Mouse (Mus musculus) spleen, embryonic (tissue): Measurements from ENCODE around the gene Rhobtb1.

ENCODE experiments used
- CTCF ChIA-PET: fragments of 350-600 bp; sonication (Branson Sonifier 250); formaldehyde crosslinking; loops from one replicate; lab custom pipeline; 2022; lab: Charles Lee

Rhobtb1 gene

GRCm38 (mm10) chr10:69210006-69210405, 58.8 kb downstream of the Rhobtb1 start:
- CTCF ChIA-PET, result no interaction called here

- CTCF ChIA-PET, result no interaction called here
Measured at GRCm38 (mm10) chr10:69210659-69211058, 59.4 kb downstream of the Rhobtb1 start.

DNA sequence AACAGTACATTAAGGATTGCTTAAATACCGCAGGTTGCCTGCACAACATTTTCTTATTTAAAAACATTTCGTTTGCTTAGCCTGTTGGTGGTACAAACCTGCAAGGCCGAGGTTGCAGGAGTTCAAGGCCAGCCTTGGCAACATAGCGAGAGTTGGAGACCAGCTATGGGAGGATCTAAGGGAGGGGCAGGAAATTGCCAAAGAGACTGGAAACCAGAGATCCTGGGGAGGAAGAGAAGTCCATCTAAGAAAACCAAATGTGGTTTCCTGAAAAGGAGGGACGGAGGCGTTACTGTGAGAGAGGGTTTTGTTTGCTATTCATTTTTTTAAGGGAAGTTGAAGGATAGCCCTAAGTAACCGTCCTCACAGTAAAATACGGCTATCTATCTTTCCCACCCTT, 60.3 kb downstream of the Rhobtb1 start:
- CTCF ChIA-PET, result no interaction called here

- CTCF ChIA-PET, result interaction anchor here (0.6 to 1.5 kb wide), 2 partner anchors 94 to 176 kb away, joined by 3 to 4 read pairs; no protein-coding TSS in a partner anchor
Measured at GRCm38 (mm10) chr10:69211976-69212375, 60.7 kb downstream of the Rhobtb1 start.

DNA sequence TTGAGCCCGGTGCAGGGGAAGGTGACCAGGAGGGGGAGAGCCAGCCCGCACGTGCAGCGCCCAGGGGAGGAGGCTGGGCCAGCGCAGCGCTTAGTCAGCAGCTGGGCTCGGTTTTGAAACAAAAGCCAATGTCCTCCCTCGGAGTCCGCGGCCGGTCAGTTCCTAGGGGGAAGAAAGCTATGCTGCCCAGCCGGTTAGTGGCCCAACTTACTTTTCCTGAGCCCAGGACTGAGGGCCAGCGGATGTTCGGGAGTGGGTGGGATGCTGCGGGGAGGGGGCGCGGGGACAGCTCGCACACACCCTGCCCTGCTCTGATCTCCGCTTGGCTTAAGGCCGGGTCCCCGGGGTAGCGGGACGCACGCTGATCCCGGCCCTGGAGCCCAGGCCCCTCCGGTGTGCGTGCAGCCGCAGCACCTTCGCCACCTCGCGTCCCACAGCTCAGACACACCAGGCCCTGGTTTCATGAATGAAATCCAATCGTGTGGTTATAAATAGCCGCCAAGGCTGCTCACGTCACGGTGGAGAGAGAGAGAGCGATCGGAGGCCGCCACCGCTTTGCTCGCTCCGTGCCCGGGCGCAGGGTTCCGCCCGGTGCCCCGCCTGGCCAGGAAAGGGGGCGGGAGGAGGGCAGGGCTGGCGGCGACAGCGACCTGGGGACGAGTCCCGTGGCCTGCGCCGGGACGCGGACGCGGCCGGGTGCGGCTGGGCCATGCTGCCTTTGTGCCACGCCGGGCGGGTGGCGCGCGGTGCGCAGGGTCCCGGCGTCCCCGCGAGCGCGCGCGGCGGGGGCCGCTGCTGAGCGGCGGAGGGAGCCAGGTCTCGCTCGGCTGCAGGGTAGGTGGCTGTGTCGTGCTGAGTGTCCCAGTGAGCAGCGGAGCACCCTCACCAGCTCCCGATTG, 61.6 kb downstream of the Rhobtb1 start, which contains the start of gene A930033H14Rik:
Gene A930033H14Rik, minus strand, starts transcription at position 557 of the 899 bp plus-strand sequence.
- CTCF ChIA-PET, result interaction anchor here (0.6 to 1.5 kb wide), 3 partner anchors 45 to 177 kb away, joined by 3 to 4 read pairs (median 3); no protein-coding TSS in a partner anchor

DNA sequence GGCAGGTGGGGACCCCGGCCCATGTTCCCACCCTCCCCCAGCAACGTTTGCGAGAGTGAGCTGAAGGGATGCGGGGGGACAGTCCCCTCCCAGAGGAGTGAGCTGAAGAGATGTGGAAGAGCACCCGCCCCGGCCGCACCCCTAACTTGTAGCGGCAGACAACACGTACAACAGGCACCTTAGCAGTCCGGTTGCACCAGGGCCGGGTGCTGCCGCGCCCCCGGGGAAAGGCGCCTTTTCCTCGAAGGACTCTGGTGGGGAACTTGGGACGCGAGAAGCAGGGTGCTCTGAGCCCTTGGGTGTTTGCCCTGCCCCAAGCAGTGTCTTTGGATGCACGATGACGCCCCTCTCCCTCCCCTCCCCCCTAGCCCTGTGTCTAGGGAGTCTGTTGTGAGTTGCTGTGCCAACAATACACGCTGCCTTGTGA, 62.2 kb downstream of the Rhobtb1 start:
- CTCF ChIA-PET, result interaction anchor here (0.7 to 1.5 kb wide), 3 partner anchors 44 to 94 kb away, joined by 3 to 4 read pairs (median 3); no protein-coding TSS in a partner anchor

DNA sequence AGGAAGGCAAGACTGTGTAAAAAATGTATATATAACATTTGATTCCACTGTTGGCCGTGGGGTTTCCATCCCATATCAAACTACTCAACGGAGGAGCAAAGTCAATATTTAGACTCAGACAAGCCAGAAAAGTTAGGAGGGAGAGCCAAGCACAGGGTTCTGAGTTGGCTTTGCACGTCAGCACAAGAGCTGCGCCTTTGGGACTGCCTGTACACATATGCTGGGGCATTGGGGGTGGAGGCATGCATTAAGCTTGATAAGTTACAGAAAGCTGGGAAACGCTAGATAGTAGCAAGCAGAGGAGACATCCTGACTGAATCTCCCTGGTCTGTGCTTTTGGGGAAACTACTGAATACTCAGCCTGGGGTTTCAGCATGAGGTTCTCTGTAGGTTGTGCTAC, 62.8 kb downstream of the Rhobtb1 start:
- CTCF ChIA-PET, result interaction anchor here (0.7 kb wide), 2 partner anchors 93 to 903 kb away, joined by 3 to 6 read pairs; no protein-coding TSS in a partner anchor

DNA sequence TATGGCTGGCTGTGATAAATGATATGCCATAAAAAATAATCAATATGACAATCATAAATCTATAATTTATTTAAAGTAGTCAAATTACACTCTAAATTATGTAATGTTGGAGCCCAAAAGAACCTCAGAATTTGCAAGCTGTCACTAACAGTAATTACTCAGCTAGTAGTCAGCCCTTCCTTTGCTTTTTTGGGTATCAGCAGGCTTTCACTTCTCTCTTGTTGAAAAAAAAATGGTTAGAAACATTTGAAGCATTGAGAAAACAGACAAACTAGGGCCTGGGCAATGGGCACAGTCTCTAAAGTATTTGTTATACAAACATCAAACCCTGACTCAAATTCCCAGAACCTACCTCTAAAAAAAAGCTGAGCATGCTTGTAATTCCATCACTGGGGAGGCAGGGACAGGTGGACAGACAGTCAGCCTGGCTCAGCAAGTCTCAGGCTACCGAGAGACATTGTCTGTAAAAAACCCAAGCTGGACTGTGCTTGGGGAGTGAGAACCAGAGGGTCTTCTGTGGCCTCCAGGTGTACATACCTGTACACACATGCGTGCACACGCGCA, 66.0 kb downstream of the Rhobtb1 start:
- CTCF ChIA-PET, result no interaction called here

- CTCF ChIA-PET, result no interaction called here
Measured at GRCm38 (mm10) chr10:69218458-69219288, 67.4 kb downstream of the Rhobtb1 start.

GRCm38 (mm10) chr10:69219289-69219626, 68.0 kb downstream of the Rhobtb1 start:
- CTCF ChIA-PET, result no interaction called here

DNA sequence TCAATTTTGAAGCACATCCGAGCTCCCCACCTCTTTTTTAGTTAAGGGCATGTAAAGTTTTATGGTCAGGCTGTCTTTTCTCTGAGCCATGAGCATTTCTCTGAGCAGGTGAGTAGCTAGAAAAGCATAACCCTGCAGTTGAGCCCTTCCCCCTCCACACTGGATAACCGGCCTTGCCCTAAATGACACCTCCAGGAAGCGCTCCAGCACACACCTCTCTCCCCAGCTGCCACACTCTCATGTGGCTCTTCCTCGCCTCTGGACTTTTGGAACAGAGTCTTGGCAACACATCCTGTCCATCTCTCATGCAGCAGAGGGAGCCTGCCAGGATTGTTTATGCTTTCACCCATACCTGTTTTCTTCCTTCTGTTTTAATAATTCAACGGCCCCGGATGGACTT, 69.1 kb downstream of the Rhobtb1 start:
- CTCF ChIA-PET, result no interaction called here

DNA sequence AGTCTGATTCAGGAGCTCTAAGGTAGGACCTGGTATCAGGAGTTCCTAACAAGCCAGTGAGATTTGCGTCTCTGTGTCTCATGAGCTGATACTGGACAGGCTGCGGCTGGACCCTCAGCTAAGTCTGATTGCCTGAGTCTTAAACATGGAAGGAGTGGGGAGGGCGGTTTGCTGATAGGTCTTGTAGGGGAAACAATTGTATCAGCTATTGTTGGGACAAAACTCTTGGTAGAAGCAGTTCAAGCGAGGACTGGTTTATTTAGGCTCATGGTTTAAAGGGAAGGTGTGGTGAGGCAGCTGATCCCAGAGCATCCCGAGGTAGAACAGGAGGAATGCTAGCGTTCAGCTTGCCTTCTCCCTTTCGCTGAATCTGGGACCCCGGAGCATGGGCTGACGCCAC, 69.9 kb downstream of the Rhobtb1 start:
- CTCF ChIA-PET, result interaction anchor here (0.6 kb wide), 1 partner anchor 16 kb away, joined by 5 read pairs; no protein-coding TSS in a partner anchor

GRCm38 (mm10) chr10:69221955-69222354, 70.7 kb downstream of the Rhobtb1 start:
- CTCF ChIA-PET, result no interaction called here

DNA sequence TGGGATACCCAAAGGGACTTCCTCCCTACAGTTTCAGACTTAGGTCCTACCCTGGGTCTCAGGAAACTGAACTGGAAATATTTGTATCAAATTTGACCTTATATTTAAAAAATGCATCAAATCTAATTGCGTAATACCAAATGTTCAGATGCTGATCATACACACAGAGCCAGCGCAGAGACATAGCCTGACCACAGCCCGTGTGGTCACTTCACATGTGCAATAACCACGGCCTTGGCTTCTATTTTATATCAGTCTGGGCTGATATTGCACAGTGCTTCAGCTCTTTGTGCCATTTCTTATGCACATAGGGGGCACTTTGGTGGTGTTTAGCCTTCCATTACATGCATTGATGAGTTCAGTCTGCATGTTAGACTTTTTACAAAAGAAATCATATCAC, 72.0 kb downstream of the Rhobtb1 start:
- CTCF ChIA-PET, result no interaction called here

GRCm38 (mm10) chr10:69224276-69224675, 73.0 kb downstream of the Rhobtb1 start:
- CTCF ChIA-PET, result interaction anchor here (0.6 kb wide), 1 partner anchor 22 kb away, joined by 3 read pairs; no protein-coding TSS in a partner anchor

DNA sequence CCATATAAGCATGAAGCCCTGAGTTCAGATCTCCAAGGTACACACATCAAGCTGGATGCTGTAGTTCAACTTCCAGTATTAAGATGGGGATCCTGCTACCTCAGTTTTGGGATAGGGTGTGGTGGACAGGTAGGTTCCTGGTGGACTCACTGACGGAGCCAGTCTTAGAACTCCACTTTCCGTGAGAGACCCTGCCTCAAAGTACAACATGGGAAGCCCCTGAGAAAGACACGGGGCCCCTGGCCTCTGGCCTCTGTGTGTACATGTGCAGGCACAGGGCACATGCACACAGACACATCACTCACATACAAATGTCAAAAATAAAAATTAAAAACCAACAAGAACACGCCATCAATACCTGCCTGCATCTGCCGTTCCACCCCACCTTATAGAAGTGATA, 74.2 kb downstream of the Rhobtb1 start:
- CTCF ChIA-PET, result no interaction called here

GRCm38 (mm10) chr10:69225951-69226350, 74.7 kb downstream of the Rhobtb1 start:
- CTCF ChIA-PET, result no interaction called here

DNA sequence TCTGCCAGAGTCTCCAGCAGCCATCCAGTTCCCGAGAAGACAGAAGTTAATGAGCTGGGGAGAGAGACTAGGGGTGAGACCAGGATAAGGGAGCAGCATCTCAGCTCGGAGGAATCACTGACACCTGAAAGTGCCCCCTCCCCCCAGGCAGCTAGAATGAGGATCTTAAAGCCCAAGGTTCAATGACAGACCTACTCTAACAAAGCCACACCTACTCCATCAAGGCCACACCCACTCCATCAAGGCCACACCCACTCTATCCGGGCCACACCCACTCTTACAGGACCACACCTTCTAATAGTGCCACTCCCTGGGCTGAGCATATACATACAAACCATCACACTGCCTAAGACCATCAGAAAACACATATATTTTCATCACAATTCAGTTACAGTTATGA, 86.0 kb downstream of the Rhobtb1 start:
- CTCF ChIA-PET, result no interaction called here

- CTCF ChIA-PET, result no interaction called here
Measured at GRCm38 (mm10) chr10:69237781-69238180, 86.5 kb downstream of the Rhobtb1 start.

DNA sequence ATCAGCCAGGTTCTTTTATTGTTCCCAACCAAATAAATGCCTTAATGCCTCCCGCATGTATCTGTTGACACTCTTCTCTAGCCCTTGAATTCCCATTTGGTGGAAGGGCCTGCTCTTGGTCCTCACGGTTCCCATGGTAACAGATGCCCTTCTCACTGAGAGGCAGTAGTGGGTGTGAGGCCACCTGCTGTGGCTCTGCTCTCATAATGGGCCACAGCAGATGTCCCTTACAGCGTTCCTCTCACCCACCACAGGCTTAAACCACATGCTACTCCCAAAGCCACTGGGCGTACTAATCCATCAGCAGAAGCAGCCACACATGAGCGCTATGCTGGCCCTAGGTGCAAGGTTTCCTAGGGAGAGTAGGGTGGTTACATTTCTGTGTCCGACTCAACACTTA, 87.1 kb downstream of the Rhobtb1 start:
- CTCF ChIA-PET, result no interaction called here

DNA sequence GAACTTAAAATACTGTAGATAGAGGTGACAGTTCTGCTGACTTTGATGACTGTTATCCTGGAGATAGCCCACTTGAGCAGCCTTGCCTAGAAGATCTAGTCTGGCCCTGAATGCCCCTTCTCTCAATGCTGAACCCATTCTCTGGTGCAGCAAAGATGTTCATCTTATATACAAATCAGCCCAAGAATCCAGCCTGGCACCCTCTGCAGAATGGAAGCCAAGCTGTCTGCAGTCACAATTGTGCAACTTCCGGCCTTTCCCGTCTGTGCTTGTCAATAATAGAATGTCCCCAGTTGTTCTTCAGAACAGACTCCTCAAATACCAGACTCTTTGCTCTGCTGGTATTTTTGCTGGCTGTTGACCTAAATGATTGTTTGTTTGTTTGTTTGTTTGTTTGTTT, 89.3 kb downstream of the Rhobtb1 start:
- CTCF ChIA-PET, result interaction anchor here (0.6 kb wide), 1 partner anchor 69 kb away, joined by 4 read pairs; no protein-coding TSS in a partner anchor

DNA sequence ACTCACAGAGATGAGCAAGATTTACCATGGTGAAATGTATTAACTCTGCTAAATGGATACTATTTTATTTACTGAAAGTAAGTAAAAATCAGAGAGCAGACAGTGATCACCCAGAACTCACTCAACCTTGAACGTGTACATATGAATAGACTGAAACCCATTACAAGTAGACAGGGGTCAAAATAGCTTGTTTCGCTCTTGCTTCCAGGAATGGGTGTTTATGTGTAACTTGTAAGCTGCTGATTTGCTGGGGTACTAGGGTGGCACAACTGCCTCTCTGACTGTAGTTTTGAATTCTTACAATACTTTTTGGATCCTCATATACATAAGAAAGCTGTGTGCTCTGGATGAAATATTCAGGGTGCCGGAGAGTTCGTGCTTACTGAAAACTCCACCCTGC, 93.9 kb downstream of the Rhobtb1 start:
- CTCF ChIA-PET, result no interaction called here
